Mouse (Mus musculus): ENCODE data around the gene Ddx47. TPM values are rescaled to one million over a fixed set of nuclear protein-coding genes. Genes with fewer than 3 reads are reported as not detected.

Gene Ddx47
- total RNA-seq (2017), result 139 and 149 TPM in 2 replicates

DNA sequence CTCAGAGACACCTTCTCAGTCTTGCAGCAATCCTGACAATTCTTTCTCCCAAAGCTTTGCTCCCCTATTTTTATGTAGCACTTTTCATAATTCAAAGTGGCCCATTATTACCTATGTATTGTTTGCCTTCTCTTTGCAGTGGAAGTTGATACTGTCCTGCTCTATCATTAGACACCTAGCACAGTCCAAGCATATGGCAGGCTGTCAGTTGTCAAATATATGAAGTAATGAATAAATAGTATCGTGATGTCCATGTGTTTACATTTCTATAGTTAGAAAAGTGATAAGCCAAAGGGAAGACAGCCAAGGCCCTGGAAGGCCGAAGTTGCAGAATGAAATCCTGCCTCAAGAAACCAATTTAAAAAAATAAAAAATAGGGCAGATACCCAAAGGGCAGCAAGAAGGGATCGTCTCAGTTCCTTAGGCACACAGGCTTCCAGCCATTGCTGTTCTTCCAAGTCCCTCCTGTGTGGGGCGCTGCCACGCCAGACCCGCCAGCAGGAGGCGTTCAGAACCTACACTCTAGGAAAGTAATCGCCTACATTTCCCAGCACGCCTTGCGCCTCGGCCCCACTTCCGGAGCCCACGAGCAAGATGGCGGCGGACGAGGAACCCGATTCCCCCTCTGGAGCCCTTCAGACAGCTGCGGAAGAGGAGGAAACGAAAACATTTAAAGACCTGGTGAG lies at the start of gene Ddx47:
Ddx47 (plus strand) TSS at position 565 of the 686 bp plus-strand sequence.
- peak; percentile 96 for ATAC-seq (replicated peaks; ENCODE audit: low read depth, poor library complexity, severe bottlenecking)

DNA sequence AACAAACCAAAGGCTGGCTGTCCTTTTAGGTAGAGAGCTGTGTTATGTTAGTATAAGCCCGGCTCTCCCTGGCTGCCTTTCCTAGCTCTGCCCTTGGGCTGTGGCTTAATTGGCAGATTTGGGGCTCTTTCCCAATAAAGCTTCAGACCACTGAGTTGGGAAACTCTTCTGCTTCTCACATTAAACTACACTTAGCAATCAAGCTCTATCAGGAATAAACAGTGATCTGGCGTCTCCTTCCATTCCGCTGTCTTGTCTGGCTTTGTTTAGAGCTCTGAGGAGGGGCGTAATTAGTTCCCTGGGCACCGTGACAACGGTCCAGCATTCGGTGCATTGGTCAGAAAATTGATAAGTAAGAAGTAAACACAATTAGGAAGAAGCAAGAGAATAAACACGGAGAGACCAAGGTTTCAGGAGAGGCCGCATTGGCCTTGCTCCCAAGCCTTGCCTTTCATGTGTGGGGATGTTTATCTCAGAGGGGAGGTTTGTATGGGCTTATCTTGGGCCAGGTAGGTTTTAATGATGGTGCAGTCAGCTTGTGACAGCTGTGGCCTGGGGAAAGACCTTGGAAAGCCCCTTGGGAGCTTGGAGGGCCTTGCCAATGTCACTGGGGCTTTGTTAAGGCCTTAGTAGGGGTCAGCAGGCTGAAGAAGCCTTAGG lies 49.4 kb upstream of the Ddx47 start:
- ATAC-seq (replicated peaks; ENCODE audit: low read depth, poor library complexity, severe bottlenecking), result no peak

DNA sequence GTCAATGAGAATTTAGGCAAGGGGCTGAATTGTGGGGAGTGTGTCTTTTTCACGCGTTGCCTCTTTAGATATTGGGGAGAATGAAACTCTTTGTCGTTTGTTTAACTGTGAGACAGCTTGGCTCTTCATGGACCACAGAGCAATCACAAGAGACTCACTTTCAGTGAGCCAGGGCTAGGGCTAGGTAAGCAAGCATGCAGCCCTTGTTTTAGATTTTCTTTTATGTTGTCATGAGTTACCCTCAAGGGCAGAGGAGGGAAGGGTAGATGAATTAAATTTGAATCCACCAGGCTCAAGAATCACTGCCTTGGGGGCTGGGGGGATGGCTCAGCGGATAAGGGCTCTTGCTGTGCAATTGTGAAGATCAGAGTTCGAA lies 48.9 kb upstream of the Ddx47 start:
- no peak for ATAC-seq (replicated peaks; ENCODE audit: low read depth, poor library complexity, severe bottlenecking)

DNA sequence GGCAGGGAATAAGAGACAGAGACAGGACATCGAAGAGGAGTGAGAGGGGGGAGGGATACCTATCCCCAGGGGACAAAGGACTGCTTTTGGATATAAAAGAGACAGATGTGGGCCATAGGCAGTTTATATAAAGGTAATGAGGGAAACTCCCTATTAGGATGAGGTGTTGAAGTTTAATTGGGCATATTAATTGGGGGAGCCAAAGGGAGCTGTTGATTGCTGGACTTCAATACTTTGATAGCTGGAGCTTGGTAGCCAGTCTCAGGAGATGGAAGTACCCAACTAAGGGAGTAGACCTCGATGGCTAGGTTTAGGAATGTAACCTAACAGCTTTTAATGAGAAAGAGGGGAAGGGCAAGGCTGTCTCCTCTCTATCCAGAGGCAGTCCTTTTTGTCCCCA lies 47.5 kb upstream of the Ddx47 start:
- ATAC-seq (replicated peaks; ENCODE audit: low read depth, poor library complexity, severe bottlenecking), result no peak

DNA sequence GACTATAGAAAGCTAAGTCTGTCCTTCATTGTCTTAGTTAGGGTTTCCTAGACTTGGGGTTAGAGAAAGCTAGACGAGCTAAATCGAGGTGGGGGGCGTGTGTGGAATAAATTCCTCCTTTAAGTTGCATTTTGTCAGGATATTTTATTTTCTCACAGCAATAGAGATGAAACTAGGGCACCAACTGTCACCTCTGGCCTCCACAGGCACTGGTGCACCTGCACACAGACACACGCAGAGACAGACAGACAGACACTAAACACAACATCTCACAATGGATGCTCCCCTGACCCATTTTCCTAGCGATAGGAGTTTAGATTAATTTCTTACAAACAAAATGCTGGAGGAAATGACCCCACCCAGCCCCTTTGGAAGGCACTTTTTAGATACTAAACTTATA lies 44.7 kb upstream of the Ddx47 start:
- no peak for ATAC-seq (replicated peaks; ENCODE audit: low read depth, poor library complexity, severe bottlenecking)

DNA sequence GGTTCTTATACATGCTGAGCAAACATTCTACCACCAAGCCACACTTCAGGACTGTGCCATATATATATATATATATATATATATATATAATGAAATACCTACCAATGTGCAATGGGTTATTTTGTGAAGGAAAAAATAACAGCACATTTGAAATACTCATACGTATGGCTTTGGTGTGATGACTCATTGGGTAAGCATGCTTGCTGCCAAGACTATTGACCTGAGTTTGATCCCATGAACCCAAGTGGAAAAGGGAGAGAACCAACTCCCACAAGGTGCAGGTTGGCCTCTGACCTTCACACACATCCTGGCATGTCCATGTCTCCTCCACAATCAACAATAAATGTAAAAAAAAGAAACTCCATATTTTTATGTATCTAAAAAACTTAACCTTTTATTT lies 43.1 kb upstream of the Ddx47 start:
- ATAC-seq (replicated peaks; ENCODE audit: low read depth, poor library complexity, severe bottlenecking), result no peak

DNA sequence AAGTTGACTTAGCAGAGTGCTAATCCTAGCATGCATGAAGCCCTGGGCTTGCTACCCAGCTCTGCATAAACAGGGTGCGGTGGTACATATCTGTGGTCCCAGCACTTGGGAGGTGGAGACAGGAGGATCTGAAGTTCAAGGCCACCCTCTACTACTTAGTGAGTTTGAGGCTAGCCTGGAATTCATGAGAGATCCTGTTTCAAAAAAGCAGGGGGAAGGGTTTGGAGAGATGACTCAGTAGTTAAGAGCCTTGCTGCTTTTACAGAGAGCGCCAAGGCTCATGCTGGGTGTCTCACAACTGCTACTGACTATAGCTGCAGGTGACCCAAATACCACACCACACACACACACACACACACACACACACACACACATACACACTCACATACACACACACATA lies 41.9 kb upstream of the Ddx47 start:
- no peak for ATAC-seq (replicated peaks; ENCODE audit: low read depth, poor library complexity, severe bottlenecking)

DNA sequence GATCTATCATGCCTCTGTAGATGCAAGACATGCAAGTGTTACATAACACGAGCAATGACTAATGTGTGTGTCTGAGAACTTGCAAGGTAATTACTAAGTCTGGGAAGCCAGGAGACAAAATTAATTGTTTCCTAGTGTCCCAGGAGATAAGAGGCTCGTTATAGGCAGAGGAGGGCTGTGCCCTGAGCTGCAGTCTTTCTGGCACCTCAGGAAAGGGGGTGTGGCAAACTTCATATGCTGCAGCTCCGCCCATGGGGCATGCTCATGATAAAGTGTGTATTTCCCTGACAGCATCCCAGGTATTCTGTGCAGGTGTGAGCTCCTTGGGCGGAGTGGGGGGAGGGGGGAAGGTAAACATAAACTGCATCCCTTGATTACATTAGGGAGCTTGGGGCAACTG lies 39.3 kb upstream of the Ddx47 start:
- ATAC-seq (replicated peaks; ENCODE audit: low read depth, poor library complexity, severe bottlenecking), result peak; percentile 69

DNA sequence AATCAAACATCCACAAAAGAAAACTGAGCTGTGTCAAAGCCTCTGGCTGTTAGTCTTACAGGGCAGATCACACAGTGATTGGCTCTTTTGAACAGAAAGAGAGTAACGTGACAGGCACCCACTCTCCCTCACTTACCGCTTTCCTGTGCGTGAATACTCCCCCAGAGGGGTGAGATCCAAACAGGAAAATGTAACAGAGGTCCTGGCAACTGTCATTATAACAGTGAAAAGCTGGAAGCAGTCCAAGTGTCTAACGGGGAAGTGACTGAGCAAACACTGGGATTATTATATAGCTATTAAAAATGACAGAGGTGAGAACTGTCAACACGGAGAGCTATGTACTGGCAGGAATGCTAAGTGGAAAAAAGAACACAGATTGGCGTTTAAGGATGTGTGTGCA lies 34.8 kb upstream of the Ddx47 start:
- ATAC-seq (replicated peaks; ENCODE audit: low read depth, poor library complexity, severe bottlenecking), result no peak

DNA sequence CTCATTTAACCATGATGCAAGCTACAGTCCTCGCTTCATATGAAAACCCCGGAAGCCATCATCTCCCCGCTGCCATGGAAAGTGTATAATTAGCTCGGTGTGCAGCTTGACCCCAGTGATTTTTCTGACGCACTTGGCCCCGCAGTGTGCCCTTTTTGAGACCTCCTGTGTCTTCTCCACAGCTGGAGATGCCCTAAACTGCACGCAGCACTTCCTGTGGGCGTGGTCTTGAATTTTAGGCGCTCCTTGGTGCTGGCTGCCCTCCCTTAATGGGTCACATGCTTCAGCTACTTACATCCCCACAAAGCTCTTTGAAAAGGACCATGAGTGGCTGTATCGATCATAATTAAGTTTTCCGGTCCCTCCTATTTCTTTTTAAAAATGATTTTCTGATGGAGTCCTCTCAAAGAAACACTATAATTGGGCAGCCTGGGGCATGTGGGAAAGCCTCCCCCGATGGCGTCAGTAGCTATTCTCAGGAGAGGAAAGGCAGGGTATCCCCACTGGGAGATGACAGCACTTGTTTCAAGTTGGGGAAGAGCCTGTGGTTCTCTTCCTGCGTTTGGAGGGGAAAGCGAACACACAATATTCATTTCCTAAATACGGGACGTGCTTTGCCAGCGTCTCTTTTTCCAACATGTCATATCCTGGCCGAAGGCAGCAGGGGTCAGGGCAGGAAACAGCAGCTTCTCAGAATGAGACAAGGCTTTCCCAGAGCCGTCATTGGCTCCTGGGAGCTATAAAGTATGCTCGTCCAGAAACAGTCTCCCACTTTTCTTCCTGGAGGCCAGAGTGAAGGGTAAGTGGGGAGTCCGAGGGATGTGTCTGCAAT lies 30.0 kb upstream of the Ddx47 start, which contains the start of gene Apold1:
Apold1 (plus strand) TSS at position 488 of the 832 bp plus-strand sequence.
- peak; percentile 31 for ATAC-seq (replicated peaks; ENCODE audit: low read depth, poor library complexity, severe bottlenecking)

DNA sequence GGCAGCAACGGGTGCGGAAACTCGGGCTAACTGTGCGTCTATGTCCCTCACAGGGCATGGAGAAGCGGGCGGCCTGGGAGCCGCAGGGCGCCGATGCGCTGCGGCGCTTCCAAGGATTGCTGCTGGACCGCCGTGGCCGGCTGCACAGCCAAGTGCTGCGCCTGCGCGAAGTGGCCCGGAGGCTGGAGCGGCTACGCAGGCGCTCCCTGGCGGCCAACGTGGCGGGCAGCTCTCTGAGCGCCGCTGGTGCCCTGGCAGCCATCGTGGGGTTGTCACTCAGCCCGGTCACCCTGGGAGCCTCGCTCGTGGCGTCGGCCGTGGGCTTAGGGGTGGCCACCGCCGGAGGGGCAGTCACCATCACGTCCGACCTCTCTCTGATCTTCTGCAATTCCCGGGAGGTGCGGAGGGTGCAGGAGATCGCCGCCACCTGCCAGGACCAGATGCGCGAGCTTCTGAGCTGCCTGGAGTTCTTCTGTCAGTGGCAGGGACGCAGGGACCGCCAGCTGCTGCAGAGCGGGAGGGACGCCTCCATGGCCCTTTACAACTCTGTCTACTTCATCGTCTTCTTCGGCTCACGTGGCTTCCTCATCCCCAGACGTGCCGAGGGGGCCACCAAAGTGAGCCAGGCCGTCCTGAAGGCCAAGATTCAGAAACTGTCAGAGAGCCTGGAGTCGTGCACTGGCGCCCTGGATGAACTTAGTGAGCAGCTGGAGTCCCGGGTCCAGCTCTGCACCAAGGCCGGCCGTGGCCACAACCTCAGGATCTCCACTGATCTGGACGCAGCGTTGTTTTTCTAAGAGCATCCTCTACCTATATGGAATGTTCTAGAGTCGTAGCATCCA lies 27.7 kb upstream of the Ddx47 start:
- ATAC-seq (replicated peaks; ENCODE audit: low read depth, poor library complexity, severe bottlenecking), result peak; percentile 75

DNA sequence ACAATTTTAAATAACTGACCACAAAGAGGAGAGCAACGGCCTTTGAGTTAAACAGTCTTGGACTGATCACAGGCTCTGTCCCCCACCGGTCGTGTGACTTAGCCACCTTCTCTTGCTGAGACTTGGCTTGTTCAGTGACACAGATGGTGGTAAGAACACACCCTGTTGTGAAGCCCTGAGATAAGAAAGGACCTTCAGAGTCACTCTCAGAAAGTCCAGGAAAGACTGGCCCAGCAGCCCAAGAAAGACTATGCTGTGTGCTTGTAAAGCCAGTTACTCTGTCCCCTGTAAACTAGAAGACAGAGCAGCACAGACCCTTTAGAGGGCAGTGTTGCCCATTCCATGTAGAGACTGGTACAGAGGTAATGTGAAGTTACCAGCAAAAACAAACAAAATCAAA lies 26.7 kb upstream of the Ddx47 start:
- peak; percentile 68 for ATAC-seq (replicated peaks; ENCODE audit: low read depth, poor library complexity, severe bottlenecking)

DNA sequence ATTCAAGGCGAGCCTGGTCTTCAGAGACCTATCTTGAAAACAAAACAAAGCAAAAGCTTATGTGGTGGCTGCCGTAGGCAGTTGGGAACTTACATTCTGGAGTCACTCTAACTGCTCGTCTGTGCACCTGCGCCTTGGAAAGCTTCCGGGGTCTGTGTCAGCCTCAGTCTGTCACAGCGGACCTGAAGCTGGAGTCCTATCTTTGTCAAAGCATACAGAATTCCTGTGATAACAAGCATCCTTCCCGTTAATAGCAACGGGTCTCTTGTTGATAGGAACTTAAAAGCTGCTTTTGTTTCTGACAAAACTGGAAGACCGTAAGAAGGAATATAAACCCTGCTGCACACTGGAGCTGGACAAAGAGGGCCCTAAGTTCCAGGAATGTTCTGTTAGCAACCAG lies 23.0 kb upstream of the Ddx47 start:
- no peak for ATAC-seq (replicated peaks; ENCODE audit: low read depth, poor library complexity, severe bottlenecking)

DNA sequence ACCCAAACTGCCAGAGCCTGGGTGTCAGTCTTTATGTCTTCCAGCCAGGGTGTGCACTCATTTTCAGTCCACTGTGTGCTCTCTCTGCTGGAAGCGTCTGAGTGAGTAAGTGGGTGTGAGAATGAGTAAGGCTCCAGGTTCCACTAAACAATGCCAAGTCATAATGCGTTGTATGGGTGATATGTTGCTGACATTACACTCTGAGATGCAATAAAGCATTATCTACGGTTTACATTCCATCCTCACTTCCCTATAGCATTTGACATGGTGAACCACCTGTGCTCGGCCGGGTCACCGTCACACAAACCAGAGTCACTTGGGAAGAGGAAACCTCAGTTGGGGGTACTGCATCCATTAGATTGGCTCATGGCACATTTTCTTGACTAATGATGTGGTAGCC lies 20.7 kb upstream of the Ddx47 start:
- ATAC-seq (replicated peaks; ENCODE audit: low read depth, poor library complexity, severe bottlenecking), result no peak

DNA sequence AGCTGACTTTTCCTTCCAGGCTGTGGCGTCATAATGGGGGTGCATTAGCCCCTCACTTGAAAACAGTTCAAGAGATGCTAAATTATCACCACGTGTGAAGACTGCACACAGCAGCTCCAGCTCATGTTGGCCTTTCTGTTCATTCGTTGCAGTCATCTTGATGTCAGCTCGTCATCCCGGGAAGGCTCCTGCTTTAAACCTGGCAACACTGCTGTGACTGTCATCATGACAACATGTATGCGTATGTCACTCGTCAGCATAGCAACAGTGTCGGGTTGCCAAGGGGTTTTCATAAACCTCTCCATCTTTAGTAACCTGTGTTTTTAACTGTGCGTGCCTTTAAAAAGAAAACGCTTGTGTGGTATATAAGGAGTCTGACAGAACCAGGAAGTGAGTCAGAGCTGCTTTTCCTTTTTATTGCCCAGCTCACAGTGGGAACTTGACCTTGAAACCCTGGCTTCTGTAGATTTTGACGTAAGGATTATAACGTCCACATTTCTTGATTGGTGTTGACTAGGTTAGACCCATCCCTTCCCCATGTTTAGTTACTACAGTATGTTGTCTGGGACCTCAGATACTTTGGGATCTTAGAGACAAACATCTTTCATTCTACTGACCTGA lies 17.3 kb upstream of the Ddx47 start:
- 0 out of 2 replicates have a peak, but pooled peaks have one; percentile 39 for ATAC-seq (replicated peaks; ENCODE audit: low read depth, poor library complexity, severe bottlenecking)

DNA sequence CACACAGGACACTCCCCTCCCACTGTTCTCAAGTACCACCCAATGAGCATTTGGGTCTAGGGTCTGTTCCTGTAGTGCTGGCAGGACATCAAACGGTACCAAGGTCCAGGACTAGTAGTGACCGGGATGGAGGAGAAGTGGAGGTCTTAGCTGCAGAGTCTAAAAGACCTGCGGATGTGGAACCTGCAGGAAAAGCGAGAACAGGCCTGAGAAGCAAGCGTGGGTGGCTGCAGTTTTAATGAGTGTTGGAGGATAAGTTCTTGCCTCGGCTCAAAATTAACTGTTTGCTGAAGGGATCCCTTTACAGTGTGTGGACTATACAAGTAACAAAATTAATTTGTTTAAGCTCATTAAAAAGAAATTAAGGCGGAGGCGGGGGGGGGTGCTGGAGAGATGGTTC lies 16.4 kb upstream of the Ddx47 start:
- no peak for ATAC-seq (replicated peaks; ENCODE audit: low read depth, poor library complexity, severe bottlenecking)

DNA sequence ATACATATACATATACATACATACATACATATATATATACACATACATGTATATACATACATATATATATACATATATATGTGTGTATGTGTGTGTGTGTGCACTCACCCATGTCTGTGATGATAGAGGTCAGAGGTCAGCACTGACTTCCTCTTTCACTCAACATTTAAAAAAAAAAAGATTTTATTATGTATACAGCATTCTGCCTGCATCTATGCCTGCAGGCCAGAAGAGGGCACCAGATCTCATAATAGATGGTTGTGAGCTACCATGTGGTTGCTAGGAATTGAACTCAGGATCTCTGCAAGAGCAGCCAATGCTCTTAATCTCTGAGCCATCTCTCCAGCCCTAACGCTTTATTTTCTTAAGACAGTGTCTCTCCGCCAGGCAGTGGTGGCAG lies 14.5 kb upstream of the Ddx47 start:
- peak; percentile 52; the same call in 1 of the 2 replicates for ATAC-seq (replicated peaks; ENCODE audit: low read depth, poor library complexity, severe bottlenecking)

DNA sequence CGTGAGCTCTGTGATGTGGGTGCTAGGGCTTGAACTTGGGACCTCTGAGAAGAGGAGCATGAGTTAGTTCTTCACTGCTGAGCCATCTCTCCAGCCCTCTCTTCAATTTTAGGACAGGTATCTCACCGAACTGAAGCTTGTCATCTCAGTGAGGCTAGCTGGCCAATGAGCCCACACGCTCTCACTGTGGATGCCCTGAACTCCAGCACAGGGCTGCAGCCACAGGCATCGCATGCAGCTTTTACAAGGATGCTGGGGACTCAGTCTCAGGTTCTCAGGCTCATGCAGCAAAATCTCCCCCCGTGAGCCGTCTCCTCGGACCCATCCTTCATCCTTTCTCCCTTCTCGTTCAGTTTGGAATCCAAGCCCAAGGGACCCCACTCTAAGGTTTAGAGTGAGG lies 13.3 kb upstream of the Ddx47 start:
- no peak for ATAC-seq (replicated peaks; ENCODE audit: low read depth, poor library complexity, severe bottlenecking)

DNA sequence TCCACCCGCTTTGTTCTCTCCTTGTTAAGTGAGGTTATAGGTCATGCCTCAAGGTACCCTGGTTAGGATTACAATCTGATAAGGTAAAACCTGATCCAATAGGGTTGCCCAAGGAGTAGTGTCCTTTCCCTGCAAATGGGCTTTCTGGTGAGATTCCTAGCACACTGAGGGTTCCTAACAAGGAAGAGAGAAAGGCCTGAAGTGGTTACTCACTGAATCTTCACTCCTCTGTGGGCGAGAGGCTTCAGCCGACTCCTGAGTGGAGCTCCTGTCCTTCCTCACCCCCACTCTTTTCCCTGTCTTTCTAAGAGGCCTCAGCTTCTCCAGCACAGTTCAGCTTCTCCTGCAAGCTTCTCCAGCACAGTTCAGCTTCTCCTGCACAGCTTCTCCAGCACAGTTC lies 12.6 kb upstream of the Ddx47 start:
- no peak for ATAC-seq (replicated peaks; ENCODE audit: low read depth, poor library complexity, severe bottlenecking)

DNA sequence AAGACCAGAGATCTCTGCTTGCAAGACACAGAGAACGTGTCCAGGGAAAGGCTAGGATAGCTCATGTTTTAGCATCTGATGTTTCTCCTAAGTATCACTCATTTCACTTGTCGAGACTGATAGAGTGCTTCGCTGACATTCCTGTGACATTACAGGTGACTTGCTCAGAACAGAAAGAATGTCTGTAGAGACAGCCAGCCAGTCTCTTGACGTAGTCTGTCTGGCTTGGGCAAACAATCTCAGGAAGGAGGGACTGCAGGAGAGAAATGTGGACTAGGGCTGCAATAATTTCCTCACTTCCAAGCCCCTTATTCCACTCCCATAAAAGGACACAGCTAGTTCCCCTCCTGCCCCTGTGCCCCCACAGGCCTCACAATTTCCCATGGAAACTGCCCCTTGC lies 11.1 kb upstream of the Ddx47 start:
- no peak for ATAC-seq (replicated peaks; ENCODE audit: low read depth, poor library complexity, severe bottlenecking)

Data from common myeloid progenitor, adult 5-6 weeks (primary cell).